Mouse (Mus musculus) thymus, postnatal 14 days (tissue): Measurements from ENCODE around the gene Stx17.

Experiments used
- DNase-seq: peaks from one replicate; pipeline ENCODE4 v3.0.0; 2021

Stx17 gene

DNA sequence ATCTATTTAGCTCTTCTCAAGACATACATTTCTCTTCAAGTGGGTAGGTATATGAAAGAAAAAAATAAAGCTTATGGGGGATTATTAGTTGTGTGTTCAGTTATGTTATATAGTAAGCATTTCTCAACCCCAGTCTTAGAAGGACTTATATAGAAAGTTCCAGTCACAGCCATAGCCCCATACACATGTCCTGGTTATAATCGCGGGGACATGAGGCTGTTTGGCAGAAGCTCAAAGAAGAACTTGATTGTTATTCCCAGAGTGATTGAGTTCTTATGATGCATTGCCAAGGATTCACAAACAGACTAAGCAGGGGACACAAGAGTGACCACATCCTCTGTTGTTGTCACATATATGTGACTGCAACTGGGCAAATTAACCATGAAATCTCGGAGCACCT lies 51.0 kb downstream of the Stx17 start:
- no peak for DNase-seq

DNA sequence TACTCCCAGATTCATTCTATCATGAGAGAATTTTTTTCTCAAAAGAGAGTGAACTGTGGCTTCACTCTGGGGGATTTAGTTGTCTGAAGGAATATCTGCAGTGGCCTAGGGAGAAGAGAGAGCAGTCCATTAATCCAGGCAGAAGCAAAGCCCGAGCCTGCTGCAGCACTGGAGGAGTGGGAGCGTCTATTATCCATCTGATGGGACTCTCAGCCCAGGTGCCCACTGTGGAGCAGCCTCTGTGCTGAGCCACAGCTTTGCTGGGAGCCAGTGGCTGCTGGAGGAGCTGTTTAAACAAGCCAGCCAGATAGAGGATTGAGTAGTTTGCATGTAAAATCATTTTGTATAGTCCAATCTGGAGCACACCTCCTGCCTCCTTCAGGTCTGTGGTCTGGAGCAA lies 56.2 kb downstream of the Stx17 start:
- DNase-seq: no peak

DNA sequence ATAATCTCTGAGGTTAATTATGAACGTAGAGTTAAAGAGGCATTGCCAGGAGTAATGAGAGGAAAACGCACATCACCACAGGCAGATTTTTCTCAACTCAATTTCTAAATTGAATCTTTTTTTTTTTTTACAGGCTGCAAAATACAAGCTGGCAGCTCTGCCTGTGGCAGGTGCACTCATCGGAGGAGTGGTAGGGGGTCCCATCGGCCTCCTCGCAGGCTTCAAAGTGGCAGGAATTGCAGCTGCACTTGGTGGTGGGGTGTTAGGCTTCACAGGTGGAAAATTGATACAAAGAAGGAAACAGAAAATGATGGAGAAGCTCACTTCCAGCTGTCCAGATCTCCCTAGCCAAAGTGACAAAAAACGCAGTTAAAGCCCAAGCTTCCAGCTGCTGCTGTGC lies 56.7 kb downstream of the Stx17 start:
- DNase-seq: no peak

DNA sequence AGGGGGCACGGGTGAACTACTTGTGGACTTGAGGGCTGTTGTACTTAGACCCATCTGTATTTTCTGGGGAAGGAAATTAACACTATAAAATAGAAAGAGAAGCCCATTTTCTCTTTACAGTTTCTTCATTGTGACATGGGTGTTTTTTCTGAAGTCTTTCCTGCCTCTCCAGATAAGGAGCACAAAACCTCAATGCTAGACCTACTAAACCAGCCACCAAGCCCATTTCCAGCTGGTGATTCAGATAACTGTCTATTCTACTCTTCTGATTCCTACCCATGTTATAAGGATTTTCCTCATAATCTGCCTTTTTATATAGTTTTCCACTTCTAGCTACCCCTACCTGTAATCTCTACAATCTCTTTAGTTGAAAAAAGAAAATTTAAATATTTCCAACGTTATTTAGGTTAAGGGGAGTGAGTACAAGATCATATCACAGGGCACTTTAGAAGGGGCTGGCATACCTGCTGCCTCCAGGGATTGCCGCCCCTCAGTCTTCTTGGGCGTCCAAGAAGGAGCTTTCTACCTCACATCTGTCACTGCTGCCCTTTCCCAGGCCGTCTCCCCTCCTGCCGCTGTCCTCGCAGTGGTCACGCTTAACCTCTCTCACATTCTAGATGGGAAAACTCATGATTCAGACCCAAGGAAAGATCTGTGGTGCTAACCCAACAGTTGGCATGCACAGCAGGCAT lies 57.5 kb downstream of the Stx17 start:
- no peak for DNase-seq

DNA sequence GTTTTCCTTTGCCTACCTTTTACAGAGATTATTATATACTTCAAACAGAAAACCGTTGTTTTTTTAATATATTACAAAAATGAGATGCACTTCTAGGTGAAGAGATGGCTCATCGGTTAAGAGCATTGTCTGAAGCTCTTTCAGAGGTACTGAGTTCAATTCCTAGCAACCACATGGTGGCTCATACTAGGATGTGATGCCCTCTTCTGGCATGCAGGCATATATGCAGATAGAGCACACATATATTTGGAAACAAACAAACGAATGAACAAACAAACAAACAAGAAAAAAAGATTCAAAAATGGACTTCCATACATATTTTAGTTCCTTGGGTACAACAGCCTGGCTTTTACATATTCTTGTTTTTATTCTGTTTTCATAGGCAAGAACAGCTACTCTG lies 73.2 kb downstream of the Stx17 start:
- DNase-seq: peak; percentile 9

DNA sequence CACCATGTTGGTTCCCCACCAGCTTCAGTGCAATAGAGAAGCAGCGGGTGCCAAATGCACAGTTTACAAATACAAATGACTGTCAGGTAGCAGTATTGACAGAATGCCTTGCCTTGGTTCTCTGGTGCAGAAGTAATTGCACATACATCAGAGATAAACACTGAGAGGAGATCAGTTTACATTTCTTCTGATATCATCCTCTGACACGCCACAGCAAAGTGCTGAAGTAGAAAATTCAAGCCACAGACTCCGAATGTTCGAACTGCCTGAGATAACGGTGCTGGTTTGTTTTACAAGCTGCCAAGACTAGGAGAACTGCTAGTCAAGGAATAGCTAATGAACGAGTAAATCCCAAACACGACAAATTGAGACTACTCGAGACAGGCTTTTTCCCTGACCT lies 73.7 kb downstream of the Stx17 start:
- DNase-seq: no peak

DNA sequence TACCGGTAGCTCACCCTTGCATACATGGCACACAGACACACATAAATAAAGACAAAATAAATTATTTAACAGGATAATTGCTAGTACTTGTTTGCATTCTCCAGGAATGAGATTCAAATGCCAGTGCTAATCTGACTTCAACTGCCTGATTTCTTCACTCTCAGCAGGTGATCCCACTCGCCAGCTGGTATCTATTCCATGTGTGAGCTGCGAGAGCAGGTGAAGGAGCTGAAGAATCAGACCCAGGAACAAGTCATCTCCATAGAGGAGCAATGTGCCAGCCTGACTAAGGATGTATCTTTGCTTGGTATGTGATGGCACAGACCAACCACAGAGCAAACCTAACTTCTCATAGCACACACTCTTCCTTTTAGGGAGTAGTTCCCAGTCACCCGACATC lies 78.8 kb downstream of the Stx17 start:
- DNase-seq: no peak

DNA sequence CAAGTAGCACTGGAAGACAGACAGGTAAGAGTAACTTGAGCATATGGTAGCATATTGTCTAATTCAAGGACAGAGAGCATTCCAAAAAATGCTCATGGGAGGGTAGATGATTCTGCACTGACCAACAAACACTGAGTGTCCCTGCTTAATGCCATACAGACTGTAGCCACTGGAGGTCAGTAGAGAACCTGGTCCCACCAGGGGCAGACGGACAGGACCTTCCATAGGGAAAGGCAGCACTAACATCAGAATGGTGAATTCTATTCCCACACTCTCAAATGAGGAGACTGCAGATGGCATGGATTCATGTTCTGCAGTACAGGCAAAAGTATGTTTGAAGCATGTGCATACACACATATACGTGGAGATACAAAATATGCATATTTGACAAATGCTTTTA lies 100.5 kb downstream of the Stx17 start:
- DNase-seq: peak; percentile 29

DNA sequence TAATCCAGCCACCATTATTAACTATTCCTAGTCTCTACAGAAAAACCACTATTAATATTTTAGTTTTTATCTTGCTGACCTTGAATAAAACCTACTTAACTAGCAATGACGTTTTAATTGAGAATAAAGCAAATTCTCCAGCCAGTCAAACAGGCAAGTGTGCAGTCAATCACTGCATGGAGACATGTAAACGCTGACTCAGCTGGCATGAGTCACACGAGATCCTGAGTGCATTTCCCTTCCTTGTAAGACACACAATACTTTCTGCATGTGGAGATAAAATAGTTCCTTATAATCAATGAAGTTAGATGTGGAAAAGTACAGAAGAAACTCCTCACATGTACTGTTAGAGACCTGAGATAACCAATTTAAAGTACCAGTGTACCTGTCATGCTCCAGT lies 100.9 kb downstream of the Stx17 start:
- no peak for DNase-seq

DNA sequence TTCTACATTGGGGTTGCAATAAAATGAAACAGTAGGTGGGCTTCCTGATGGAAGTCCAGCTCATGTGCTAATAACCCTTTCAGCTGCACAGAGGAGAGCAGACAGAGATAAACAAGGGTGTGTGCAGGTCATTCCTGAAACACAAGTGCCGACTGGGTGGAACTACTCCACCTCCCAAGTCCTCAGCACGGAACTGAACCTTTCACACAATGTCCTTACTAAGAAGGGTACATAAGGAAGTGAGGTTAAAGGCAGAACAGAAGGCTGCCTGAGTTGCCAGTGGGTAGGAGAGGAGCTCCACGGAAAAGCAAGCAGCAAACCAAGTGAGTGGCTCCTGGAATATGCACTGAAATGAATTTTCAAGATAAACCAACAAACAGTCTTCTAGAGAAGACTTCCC lies 102.1 kb downstream of the Stx17 start:
- no peak for DNase-seq
